Mouse (Mus musculus) small intestine, adult 2 months (tissue): ENCODE measurements around the gene E430018J23Rik.

Experiments
- CTCF ChIP-seq: fragments of 200-500 bp; IDR thresholded peaks from 2 replicates; pipeline ENCODE4 v1.5.1; 2012; ENCODE audit warnings: low read depth, mild to moderate bottlenecking, control low read depth, inconsistent platforms, low read length, moderate library complexity, mixed read lengths; ENCODE audit not compliant: insufficient replicate concordance, insufficient read length; ENCODE audit errors: extremely low read depth
- POLR2A ChIP-seq: fragments of 200-500 bp; IDR thresholded peaks from 2 replicates; pipeline ENCODE4 v1.6.1; 2012; ENCODE audit warnings: low read depth, mild to moderate bottlenecking, control low read depth, inconsistent platforms, low read length, moderate library complexity

DNA sequence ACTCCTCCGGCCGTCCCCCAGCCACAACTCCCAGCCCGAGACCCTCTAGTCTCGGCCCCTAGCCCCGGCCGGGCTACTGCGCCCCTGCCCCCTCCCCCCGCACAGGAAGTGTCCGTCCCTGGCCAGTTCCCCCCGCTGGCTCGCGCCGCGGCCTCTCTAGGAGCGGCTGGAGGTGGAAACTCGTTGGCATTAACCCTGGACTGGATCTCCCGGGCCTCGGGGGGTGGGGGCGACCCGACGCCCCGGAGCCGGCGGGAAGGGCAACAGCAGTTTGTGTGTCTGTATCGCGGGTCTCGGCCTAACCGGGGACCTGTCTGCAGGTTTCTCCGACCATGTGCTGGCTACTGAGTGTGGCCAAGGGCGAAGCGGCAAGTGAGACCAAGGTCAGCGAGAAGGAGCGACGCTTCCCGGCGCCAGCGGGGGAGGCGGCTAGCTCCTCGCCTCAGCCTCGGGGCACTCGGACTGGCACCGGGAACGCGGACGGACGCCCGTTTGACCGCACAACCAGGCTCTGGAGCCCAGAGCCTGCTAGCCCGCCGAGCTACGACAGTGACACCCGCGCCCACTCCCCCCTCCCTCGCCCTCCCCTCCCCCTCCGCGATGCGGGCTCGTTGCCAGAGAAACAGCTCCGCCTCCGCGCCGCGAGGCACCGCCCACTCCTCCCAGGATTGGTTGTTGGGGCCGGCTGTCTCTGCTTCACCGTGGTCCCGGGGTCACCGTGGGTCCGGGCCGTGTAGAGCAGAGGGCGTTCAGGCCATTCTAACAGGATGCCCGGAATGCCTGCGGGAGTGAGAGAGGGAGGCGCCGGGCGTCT is 47.7 kb downstream of the E430018J23Rik start, which contains the start of gene Zfp768:
- no peak for TF ChIP-seq CTCF
- peak; percentile 84 for TF ChIP-seq POLR2A
